Mouse (Mus musculus) urinary bladder, adult 2 months (tissue): Measurements from ENCODE around the gene Nfkbia. TPM values are rescaled to one million over a fixed set of nuclear protein-coding genes. Genes with fewer than 3 reads are reported as not detected.
A peak's percentile ranks its signal among the peaks of the same experiment; 100 is the strongest.

Experiments
- DNase-seq: peaks from one replicate; pipeline ENCODE4 v3.0.0; 2022; ENCODE audit warnings: low spot score
- polyA plus RNA-seq: library from polyadenylated mRNA; depleted of rRNA; stranded (reverse); fragments of >200 nt; gene quantifications from 2 replicates; pipeline ENCODE4 v1.2.3, GENCODE M21; 2012

The Nfkbia gene
- polyA plus RNA-seq, 1 experiment: 83.8 TPM

GRCm38 (mm10) chr12:55490722-55491449, 1.6 kb downstream of the Nfkbia start:
- peak; percentile 27 for DNase-seq

- peak; percentile 25 for DNase-seq
Measured at GRCm38 (mm10) chr12:55489986-55490721, 2.3 kb downstream of the Nfkbia start.

GRCm38 (mm10) chr12:55488661-55489447, 3.6 kb downstream of the Nfkbia start:
- DNase-seq: no peak

GRCm38 (mm10) chr12:55487843-55488660, 4.4 kb downstream of the Nfkbia start:
- DNase-seq: no peak

DNA sequence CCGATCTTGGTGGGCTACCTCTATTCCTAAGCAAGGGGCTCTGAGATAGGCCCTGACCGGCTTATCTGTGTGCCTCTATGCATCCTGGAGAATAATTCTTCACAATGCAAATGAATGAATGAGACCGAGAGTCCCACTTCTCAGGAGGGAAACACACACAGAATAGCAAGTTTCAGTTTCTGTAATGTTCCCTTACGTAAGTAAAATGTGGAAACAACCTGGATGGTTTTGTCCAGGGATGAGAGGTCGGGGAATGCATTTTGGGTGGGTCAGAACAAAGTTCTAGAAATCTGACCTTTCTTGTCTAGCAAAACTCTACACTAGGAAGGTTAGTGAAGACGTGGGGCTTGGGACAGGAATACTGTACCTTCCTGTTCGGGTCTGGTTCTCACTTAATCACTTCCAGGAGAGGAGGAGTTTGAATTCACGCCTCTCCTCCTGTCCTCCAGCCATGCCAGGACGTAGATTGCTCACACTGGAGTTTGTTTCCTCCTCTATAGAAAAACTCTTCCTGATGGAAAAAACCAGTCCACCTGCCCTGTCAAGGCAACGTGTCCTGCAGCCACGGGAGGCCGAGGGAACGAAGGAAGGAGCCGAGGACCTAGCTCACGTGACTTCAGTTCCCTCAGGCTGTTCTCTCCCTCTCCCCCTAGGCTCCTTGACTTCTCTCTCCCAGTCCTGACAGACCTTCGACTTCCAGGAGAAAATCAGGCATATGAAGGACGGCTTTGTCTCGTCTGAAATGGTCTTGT, 5.3 kb downstream of the Nfkbia start:
- no peak for DNase-seq

DNA sequence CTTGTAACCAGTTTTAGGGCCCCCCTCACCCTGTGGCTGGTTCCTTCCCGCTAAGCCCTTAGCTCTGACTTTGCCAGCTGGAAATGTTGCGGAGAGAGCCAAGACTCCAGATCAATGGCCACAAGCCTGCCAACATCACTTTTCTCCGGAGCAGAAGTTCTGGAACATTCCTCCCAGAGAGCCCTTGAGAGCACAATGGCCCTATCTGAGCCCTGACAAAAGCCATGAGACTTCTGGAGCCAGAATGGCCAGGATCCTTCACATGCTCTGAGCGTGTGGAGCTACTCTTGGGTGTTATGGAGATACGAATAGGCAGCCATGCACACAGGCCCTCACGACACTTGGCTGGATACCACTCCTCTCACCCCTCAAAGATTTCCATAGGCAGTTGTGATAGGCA, 7.6 kb downstream of the Nfkbia start:
- no peak for DNase-seq

- no peak for DNase-seq
Measured at GRCm38 (mm10) chr12:55484079-55484774, 8.2 kb downstream of the Nfkbia start.

GRCm38 (mm10) chr12:55483591-55483990, 8.9 kb downstream of the Nfkbia start:
- no peak for DNase-seq

DNA sequence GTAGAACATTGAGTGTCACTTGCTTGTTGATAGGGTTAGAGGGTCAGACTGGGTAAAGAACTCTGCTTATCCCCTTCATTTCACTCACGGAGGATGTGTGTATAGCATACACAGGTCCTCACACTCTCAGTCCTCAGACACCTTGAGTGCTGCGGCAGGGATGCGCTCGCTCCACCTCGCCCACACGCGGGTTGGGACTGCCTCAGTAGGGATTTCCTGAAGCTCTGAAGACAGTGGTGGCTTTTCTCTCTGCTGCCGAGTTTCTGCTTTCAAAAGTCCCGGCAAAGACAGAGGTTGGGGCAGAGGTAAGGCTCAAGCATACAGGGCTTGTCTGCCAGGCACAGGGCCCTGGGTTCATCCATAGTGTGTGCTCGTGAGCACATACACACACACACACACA, 9.7 kb downstream of the Nfkbia start:
- DNase-seq: no peak

DNA sequence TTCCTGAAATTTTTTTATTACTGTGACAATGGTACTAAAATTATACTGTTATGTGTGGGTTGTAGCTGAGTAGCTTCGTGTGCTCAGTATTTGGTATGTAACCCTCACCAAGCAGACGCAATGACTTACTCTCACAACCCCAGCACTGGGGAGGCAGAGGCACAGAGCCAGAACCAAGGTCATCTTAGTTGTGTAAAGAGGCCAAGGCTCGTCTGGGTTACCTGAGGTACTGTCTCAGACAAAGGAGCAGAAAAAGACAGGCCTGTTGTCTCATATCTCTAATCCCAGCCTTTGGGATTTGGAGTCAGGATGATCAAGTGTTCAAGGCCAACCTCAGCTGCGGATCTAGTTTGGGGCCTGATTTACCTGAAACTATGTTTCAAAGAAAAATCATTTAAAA, 10.7 kb downstream of the Nfkbia start:
- no peak for DNase-seq

GRCm38 (mm10) chr12:55480471-55481153, 11.8 kb downstream of the Nfkbia start:
- DNase-seq: no peak

DNA sequence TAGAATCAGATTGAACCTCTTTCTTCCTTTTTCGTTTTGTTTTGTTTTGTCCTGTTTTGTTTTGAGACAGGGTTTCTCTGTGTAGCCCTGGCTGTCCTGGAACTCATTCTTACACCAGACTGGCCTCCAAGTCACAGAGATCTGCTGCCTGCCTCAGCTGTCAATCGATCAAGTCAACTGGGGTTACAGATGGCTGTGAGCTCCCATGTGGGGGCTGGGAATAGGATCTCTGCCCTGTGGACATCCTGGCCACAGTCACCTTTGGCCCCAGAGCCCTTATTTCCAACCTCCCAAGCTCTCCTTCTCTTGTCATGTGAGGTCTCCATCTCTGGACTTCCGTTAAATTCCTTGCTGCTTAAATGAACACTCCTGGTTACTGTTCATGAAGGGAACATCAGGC, 13.5 kb downstream of the Nfkbia start:
- DNase-seq: no peak

- DNase-seq: no peak
Measured at GRCm38 (mm10) chr12:55474209-55474583, 18.3 kb downstream of the Nfkbia start.

- peak; percentile 47 for DNase-seq
Measured at GRCm38 (mm10) chr12:55473250-55474208, 18.9 kb downstream of the Nfkbia start.

GRCm38 (mm10) chr12:55471344-55471743, 21.1 kb downstream of the Nfkbia start:
- no peak for DNase-seq

DNA sequence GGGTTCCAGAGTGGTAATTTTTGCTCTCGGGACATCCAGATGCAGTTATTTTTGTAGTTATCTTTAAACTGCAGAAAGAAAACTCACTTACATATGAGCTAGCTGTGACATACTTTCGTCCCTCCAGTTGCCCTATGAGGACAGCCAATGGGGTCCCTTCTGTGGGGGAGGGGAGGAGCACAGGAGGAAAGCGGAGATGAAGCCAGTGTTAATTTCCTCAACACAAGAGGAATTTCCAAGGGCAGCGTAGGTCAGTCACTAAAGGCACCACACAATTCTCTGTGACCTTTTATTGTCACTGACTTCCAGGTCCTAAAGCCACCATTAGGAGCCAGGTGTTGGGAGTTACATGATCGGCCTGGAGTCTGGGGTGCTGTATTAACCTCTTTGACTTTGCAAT, 22.0 kb downstream of the Nfkbia start:
- no peak for DNase-seq

- no peak for DNase-seq
Measured at GRCm38 (mm10) chr12:55467331-55468180, 24.9 kb downstream of the Nfkbia start.

DNA sequence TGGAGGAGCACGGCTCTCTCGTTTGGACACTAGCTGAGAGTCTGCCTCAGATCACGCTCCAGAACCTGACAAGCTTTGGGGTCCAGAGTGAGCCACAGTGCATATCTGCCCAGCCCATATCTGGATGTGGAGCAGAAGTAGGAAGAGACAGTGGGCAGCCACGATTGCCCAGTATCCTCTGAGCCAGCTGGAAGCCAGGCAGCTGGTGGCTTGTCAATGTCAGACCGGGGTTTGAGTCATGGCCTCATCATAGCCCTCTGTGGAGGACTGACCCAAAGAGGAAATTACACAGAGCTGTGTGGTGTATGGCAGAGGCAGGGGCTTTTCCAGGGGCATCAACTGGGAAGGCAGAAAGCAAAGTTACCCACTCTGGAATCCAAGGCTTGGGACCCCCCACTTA, 25.6 kb downstream of the Nfkbia start:
- no peak for DNase-seq
